Mouse (Mus musculus): Measurements from ENCODE around the gene Olfr1161. TPM values are rescaled to one million over a fixed set of nuclear protein-coding genes. Genes with fewer than 3 reads are reported as not detected.
"Not testable (repeated sequence)": the region's sequence is repeated elsewhere in the genome, so short reads cannot be mapped to it uniquely, and the experiment has no call there.

Olfr1161 gene
- not detected in 2 replicates for polyA plus RNA-seq (2014; fragmentation: Nextera tagmentation; extraction: Ambion mirVana)

DNA sequence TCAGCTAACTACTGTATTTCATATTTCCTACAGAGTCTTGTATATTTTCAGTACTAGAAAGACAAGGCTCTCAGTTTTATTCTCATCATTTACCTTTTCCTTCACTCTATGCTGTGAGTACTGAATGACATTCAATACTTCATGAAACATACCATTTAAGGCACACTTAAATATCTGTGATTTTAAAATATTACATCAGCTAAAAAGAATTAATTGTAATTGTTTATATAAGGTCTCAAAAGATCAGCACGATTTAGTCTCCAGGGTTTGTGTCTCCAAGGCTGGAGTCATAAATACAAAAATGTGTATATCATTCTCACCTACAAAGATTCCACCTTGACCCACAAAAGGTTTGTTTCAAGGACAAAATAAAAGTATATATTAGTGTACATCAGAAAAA lies at the start of gene Olfr1161:
Gene Olfr1161, plus strand, starts transcription at position 301 of the 400 bp plus-strand sequence.
- not testable (repeated sequence) for H3K9me3 ChIP-seq (replicated peaks; ENCODE audit: control insufficient read depth, low read length); ATAC-seq (replicated peaks; ENCODE audit: insufficient number of reproducible peaks, low FRiP score, low TSS enrichment); H3K4me2 ChIP-seq; H3K27ac ChIP-seq (ENCODE audit: low read depth, low read length); H3K27me3 ChIP-seq (ENCODE audit: control insufficient read depth, insufficient read depth, low read length); H3K9ac ChIP-seq (ENCODE audit: low read depth, low read length); H3K4me3 ChIP-seq (ENCODE audit: low read depth, low read length); H3K36me3 ChIP-seq (ENCODE audit: control insufficient read depth, insufficient read depth, low read length); H3K4me1 ChIP-seq (ENCODE audit: control insufficient read depth, insufficient read depth, low read length)
- 78% methylated on average over 1 of the region's 1 CpGs for WGBS (ENCODE audit: insufficient replicate concordance)

DNA sequence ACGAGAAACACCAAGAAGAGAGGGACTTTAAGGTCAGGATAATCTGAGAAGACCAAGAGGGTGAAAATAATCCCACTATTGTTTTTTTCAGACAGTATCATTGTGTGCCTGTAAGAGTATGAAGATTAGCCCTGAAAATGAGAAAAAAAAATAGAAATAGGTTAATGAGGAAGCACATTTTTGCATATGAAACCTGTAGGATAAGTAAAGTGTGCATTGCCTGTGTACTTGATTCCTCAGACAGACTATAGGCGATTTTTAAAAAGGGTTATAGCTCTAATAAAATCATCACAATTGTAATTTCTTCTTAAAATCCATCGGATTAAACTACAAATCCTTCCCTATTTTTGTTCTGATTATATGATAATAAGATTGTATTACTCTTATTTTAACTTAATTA lies 48.0 kb upstream of the Olfr1161 start, which contains the start of gene Olfr74:
Gene Olfr74, minus strand, starts transcription at position 101 of the 400 bp plus-strand sequence.
- Histone ChIP-seq H3K4me1 (ENCODE audit: control insufficient read depth, insufficient read depth, low read length) (no peaks in the 10 kb centered on the region), H3K27ac (ENCODE audit: low read depth, low read length) (no peak within 1 kb of the TSS), H3K4me3 (ENCODE audit: low read depth, low read length) (no peak within 1 kb of the TSS), H3K36me3 (ENCODE audit: control insufficient read depth, insufficient read depth, low read length) (no peaks in the 10 kb centered on the region), H3K4me2 (no peak within 1 kb of the TSS), H3K9me3 (replicated peaks; ENCODE audit: control insufficient read depth, low read length) (no peaks in the 10 kb centered on the region), H3K9ac (ENCODE audit: low read depth, low read length) (no peak within 1 kb of the TSS), H3K27me3 (ENCODE audit: control insufficient read depth, insufficient read depth, low read length) (no peaks in the 10 kb centered on the region)
- 72% methylated on average over 3 of the region's 3 CpGs for WGBS (ENCODE audit: insufficient replicate concordance)
- ATAC-seq (replicated peaks; ENCODE audit: insufficient number of reproducible peaks, low FRiP score, low TSS enrichment) = no peak

DNA sequence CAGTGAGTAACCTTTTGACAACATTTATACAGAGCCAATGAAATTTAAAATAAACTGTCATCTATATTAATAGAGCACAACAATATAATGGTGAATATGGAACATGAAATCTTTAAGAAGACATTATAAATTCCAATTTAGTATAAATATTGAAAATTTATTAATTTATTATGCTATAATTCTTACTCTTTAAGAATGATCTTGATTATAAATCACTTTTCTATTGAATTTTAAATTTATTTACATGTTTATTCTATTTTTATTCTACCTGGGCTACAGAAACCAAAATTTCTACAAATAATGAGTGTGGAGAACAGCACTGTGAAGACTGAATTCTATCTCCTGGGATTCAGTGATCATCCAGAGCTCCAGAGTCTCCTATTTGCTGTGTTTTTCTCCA lies 32.8 kb upstream of the Olfr1161 start, which contains the start of gene Olfr1158:
Gene Olfr1158, plus strand, starts transcription at position 301 of the 400 bp plus-strand sequence.
- Histone ChIP-seq H3K9ac (ENCODE audit: low read depth, low read length) (no peak within 1 kb of the TSS), H3K9me3 (replicated peaks; ENCODE audit: control insufficient read depth, low read length) (no peaks in the 10 kb centered on the region), H3K4me1 (ENCODE audit: control insufficient read depth, insufficient read depth, low read length) (no peaks in the 10 kb centered on the region), H3K4me2 (no peak within 1 kb of the TSS), H3K36me3 (ENCODE audit: control insufficient read depth, insufficient read depth, low read length) (no peaks in the 10 kb centered on the region), H3K27ac (ENCODE audit: low read depth, low read length) (no peak within 1 kb of the TSS), H3K4me3 (ENCODE audit: low read depth, low read length) (no peak within 1 kb of the TSS), H3K27me3 (ENCODE audit: control insufficient read depth, insufficient read depth, low read length) (no peaks in the 10 kb centered on the region)
- ATAC-seq (replicated peaks; ENCODE audit: insufficient number of reproducible peaks, low FRiP score, low TSS enrichment) = no peak

DNA sequence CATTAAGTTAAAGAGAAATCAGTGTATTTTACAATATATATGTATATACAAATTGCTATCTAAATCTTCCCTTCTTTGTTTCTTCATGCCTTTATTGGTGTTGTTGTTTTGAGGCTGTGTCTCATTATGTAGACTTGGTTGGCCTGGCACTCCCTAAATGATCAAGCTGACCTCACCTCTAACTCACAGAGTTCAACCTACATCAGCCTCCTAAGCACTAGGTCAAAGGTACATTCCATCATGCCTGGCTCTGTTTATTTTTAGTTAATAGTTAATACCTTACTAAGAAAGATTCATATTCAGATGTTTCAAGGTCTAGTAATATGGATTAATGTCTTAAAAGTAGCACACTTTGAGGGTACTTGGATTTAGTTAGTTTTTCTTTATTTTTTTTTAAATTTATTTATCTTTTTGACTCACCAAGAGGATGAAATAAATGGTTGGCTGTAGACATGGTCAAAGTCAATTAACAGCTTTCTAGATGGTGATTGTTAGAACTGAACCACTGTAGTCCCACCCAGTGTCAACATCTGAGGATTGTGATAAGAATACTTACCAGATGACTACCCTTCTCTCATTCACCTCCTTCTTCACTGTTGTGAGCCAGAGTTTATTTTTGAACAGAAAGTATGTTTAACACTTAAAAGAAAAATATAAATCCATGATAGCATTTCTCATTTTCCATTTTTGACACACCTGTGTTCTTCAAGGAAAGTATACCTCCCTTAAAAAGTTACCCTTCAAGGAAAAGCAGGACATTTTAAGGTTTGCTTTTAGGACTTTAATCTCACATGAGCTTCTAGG lies 14.9 kb upstream of the Olfr1161 start, which contains the start of gene Olfr1160:
Gene Olfr1160, minus strand, starts transcription at position 754 of the 804 bp plus-strand sequence.
- H3K27ac ChIP-seq (ENCODE audit: low read depth, low read length) = no peak within 1 kb of the TSS
- no peaks in the 10 kb centered on the region for H3K27me3 ChIP-seq (ENCODE audit: control insufficient read depth, insufficient read depth, low read length)
- H3K4me2 ChIP-seq = no peak within 1 kb of the TSS
- no peaks in the 10 kb centered on the region for H3K9me3 ChIP-seq (replicated peaks; ENCODE audit: control insufficient read depth, low read length)
- no peaks in the 10 kb centered on the region for H3K4me1 ChIP-seq (ENCODE audit: control insufficient read depth, insufficient read depth, low read length)
- no peak within 1 kb of the TSS for H3K4me3 ChIP-seq (ENCODE audit: low read depth, low read length)
- ATAC-seq (replicated peaks; ENCODE audit: insufficient number of reproducible peaks, low FRiP score, low TSS enrichment) = no peak
- H3K9ac ChIP-seq (ENCODE audit: low read depth, low read length) = no peak within 1 kb of the TSS
- no peaks in the 10 kb centered on the region for H3K36me3 ChIP-seq (ENCODE audit: control insufficient read depth, insufficient read depth, low read length)

DNA sequence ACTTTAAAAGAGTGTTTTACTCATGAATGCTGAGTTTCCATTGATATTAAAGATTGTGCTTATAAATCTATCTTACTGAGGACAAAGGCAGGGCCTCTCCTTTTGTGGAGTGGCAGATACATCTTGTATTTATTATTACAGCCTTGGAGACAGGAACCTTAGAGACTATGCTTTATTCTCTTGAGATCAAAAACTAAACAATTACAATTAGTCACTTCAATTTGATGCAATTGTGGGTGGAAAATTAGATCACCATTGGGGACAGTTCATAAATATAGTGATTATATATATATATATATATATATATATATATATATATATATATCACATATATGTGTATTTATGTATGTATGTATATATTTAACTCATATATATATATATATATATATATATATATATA lies 15.0 kb downstream of the Olfr1161 start, which contains the start of gene Olfr73:
Gene Olfr73, minus strand, starts transcription at position 101 of the 400 bp plus-strand sequence.
- no peak for ATAC-seq (replicated peaks; ENCODE audit: insufficient number of reproducible peaks, low FRiP score, low TSS enrichment)
- Histone ChIP-seq H3K4me3 (ENCODE audit: low read depth, low read length) (no peak within 1 kb of the TSS), H3K27me3 (ENCODE audit: control insufficient read depth, insufficient read depth, low read length) (no peaks in the 10 kb centered on the region)

DNA sequence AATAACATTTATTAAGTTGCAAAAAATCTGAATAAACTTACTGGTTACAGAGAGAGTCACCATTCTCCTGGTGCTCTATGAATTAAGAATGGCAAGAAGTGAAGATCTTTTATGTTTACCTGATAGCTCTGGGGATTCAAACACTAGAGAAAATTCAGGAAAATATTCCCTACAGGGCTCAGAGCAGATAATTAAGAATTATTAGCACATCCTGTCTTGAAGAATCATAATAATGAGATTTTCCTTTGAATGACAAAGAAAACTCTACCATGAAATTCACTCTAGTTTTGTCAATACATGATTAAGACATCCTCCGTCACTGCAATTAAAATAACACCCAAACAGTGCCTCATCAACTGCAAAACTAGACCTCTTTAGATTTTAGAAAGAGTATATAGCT lies 28.5 kb downstream of the Olfr1161 start, which contains the start of gene Olfr1162:
Gene Olfr1162, minus strand, starts transcription at position 101 of the 400 bp plus-strand sequence.
- Histone ChIP-seq H3K9ac (ENCODE audit: low read depth, low read length) (no peak within 1 kb of the TSS), H3K9me3 (replicated peaks; ENCODE audit: control insufficient read depth, low read length) (no peaks in the 10 kb centered on the region), H3K36me3 (ENCODE audit: control insufficient read depth, insufficient read depth, low read length) (no peaks in the 10 kb centered on the region), H3K27me3 (ENCODE audit: control insufficient read depth, insufficient read depth, low read length) (no peaks in the 10 kb centered on the region), H3K4me3 (ENCODE audit: low read depth, low read length) (no peak within 1 kb of the TSS), H3K27ac (ENCODE audit: low read depth, low read length) (no peak within 1 kb of the TSS), H3K4me2 (no peak within 1 kb of the TSS), H3K4me1 (ENCODE audit: control insufficient read depth, insufficient read depth, low read length) (no peaks in the 10 kb centered on the region)
- ATAC-seq (replicated peaks; ENCODE audit: insufficient number of reproducible peaks, low FRiP score, low TSS enrichment) = no peak
- 79% methylated on average over 1 of the region's 1 CpGs for WGBS (ENCODE audit: insufficient replicate concordance)

More for the DNA sequence above, 15.0 kb downstream of the Olfr1161 start, which contains the start of gene Olfr73:
- no peaks in the 10 kb centered on the region for H3K9me3 ChIP-seq (replicated peaks; ENCODE audit: control insufficient read depth, low read length)
- no peaks in the 10 kb centered on the region for H3K4me1 ChIP-seq (ENCODE audit: control insufficient read depth, insufficient read depth, low read length)
- H3K36me3 ChIP-seq (ENCODE audit: control insufficient read depth, insufficient read depth, low read length) = no peaks in the 10 kb centered on the region
- no peak within 1 kb of the TSS for H3K27ac ChIP-seq (ENCODE audit: low read depth, low read length)
- no peak within 1 kb of the TSS for H3K4me2 ChIP-seq
- no peak within 1 kb of the TSS for H3K9ac ChIP-seq (ENCODE audit: low read depth, low read length)

DNA sequence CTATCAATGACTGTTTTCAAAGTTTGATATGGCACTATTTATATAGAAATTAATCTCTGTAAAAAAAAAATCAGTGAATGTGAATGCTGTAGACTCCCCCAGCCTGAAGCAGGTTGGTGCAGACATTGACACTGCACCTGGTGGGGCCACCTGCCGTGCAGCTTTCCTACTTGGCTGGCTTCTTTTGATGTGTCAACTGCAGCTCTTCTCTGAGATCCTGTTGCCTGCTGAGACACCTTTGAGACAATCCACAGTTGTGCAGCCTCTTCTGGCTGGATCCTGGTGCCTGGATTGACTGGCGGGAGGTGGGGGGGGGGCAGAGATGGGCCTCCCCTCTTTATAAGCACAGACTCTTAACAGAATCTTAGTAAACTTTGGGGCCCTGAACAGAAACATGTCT lies 41.0 kb downstream of the Olfr1161 start:
- WGBS (ENCODE audit: insufficient replicate concordance) = 78% methylated on average over 2 of the region's 2 CpGs
- no peaks in the 10 kb centered on the region for H3K9me3 ChIP-seq (replicated peaks; ENCODE audit: control insufficient read depth, low read length)
- no peak overlapping the region for H3K4me3 ChIP-seq (ENCODE audit: low read depth, low read length)
- no peak overlapping the region for H3K4me2 ChIP-seq
- no peaks in the 10 kb centered on the region for H3K36me3 ChIP-seq (ENCODE audit: control insufficient read depth, insufficient read depth, low read length)
- no peaks in the 10 kb centered on the region for H3K27me3 ChIP-seq (ENCODE audit: control insufficient read depth, insufficient read depth, low read length)
- no peaks in the 10 kb centered on the region for H3K4me1 ChIP-seq (ENCODE audit: control insufficient read depth, insufficient read depth, low read length)
- H3K27ac ChIP-seq (ENCODE audit: low read depth, low read length) = no peak overlapping the region
- ATAC-seq (replicated peaks; ENCODE audit: insufficient number of reproducible peaks, low FRiP score, low TSS enrichment) = no peak
- no peak overlapping the region for H3K9ac ChIP-seq (ENCODE audit: low read depth, low read length)

DNA sequence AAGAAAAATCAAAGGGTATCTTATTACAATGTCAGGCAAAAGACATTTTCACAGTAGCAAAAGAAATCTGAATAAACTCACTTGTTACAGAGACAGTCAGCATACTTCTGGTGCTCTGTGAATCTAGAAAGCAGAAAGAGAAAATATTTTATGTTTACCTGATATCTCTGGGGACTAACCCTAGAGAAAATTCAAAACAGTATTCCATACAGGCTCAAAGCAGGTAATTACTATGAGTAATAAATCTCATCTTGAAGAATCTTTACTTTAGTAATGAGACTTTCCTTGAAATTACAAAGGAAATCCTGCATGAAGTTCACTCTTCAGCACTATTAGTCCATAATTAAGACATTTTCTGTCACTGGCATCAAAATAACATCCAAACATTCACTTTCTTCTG lies 49.2 kb downstream of the Olfr1161 start, which contains the start of gene Olfr1163:
Gene Olfr1163, minus strand, starts transcription at position 101 of the 400 bp plus-strand sequence.
- no peak for ATAC-seq (replicated peaks; ENCODE audit: insufficient number of reproducible peaks, low FRiP score, low TSS enrichment)

More for the DNA sequence above, 49.2 kb downstream of the Olfr1161 start, which contains the start of gene Olfr1163:
- Histone ChIP-seq H3K4me2 (no peak within 1 kb of the TSS), H3K9me3 (replicated peaks; ENCODE audit: control insufficient read depth, low read length) (no peaks in the 10 kb centered on the region), H3K36me3 (ENCODE audit: control insufficient read depth, insufficient read depth, low read length) (no peaks in the 10 kb centered on the region), H3K9ac (ENCODE audit: low read depth, low read length) (no peak within 1 kb of the TSS), H3K27me3 (ENCODE audit: control insufficient read depth, insufficient read depth, low read length) (no peaks in the 10 kb centered on the region), H3K27ac (ENCODE audit: low read depth, low read length) (no peak within 1 kb of the TSS), H3K4me3 (ENCODE audit: low read depth, low read length) (no peak within 1 kb of the TSS), H3K4me1 (ENCODE audit: control insufficient read depth, insufficient read depth, low read length) (no peaks in the 10 kb centered on the region)

Measured in heart, embryonic 11.5 days (tissue).